Mouse (Mus musculus) heart, postnatal 0 days (tissue): ENCODE results near the gene 5730596B20Rik.

ENCODE experiments used
- CTCF ChIP-seq: IDR thresholded peaks from 2 replicates; pipeline ENCODE4 v1.5.1; 2016; ENCODE audit warnings: antibody characterized with exemption, control low read depth, low read depth
- EP300 ChIP-seq: IDR thresholded peaks from 2 replicates; pipeline ENCODE4 v1.6.1; 2016; ENCODE audit warnings: antibody characterized with exemption, low read depth

- no peak for TF ChIP-seq CTCF
- no peak for TF ChIP-seq EP300
Observed at GRCm38 (mm10) chr6:52214271-52214670, 37.0 kb downstream of the 5730596B20Rik start.
